Mouse (Mus musculus) kidney, embryonic 15.5 days (tissue): ENCODE measurements around the gene Gars. TPM values are rescaled to one million over a fixed set of nuclear protein-coding genes. Genes with fewer than 3 reads are reported as not detected.

Experiments
- ATAC-seq: fragments of 200-750 bp; cut with Nextera tagmentation; replicated peaks from 2 replicates; pipeline ENCODE4 v1.8.0; 2017; ENCODE audit warnings: moderate TSS enrichment; ENCODE audit not compliant: low FRiP score
- H3K27ac ChIP-seq: fragments of 300-500 bp; sonication (generic); 2 replicates; pipeline ENCODE4 v1.5.1; 2015; ENCODE audit warnings: mild to moderate bottlenecking, inconsistent platforms
- H3K27me3 ChIP-seq: fragments of 300-500 bp; sonication (generic); 2 replicates; pipeline ENCODE4 v1.6.1; 2015; ENCODE audit warnings: inconsistent platforms
- H3K36me3 ChIP-seq: fragments of 300-500 bp; sonication (generic); 2 replicates; pipeline ENCODE4 v1.6.1; 2015; ENCODE audit warnings: inconsistent platforms
- H3K4me1 ChIP-seq: fragments of 300-500 bp; sonication (generic); 2 replicates; pipeline ENCODE4 v1.6.1; 2015; ENCODE audit warnings: inconsistent platforms
- H3K4me2 ChIP-seq: fragments of 300-500 bp; sonication (generic); 2 replicates; pipeline ENCODE4 v1.6.1; 2015; ENCODE audit warnings: moderate library complexity, mild to moderate bottlenecking, inconsistent platforms
- H3K4me3 ChIP-seq: fragments of 300-500 bp; sonication (generic); replicated peaks from 2 replicates; pipeline ENCODE4 v1.5.1; 2015; ENCODE audit warnings: mild to moderate bottlenecking, inconsistent platforms
- H3K9ac ChIP-seq: fragments of 300-500 bp; sonication (generic); 2 replicates; pipeline ENCODE4 v1.6.1; 2015; ENCODE audit warnings: mild to moderate bottlenecking, inconsistent platforms
- H3K9me3 ChIP-seq: fragments of 300-500 bp; sonication (generic); replicated peaks from 2 replicates; pipeline ENCODE4 v1.6.1; 2016; ENCODE audit warnings: inconsistent platforms
- WGBS: fragments of 180-500 bp; shearing (Covaris S2); methylation state at CpG from one replicate; pipeline ENCODE4 v1.1.7; 2015; ENCODE audit warnings: mixed read lengths; 5-methylcytosine and 5-hydroxymethylcytosine counted together
- polyA plus RNA-seq: library from polyadenylated mRNA; unstranded; fragments of >200 nt; fragmentation: Nextera tagmentation; extraction: Ambion mirVana; gene quantifications from 2 replicates; pipeline ENCODE4 v1.2.1, GENCODE M21; 2015

Gene Gars
- polyA plus RNA-seq, 1 experiment from 2014 or later = 141 TPM

GRCm38 (mm10) chr6:55065903-55066302 lies 28.1 kb downstream of the Gars start:
- WGBS = 89% methylated on average over 2 of the region's 2 CpGs
- no peak for ATAC-seq
- H3K4me1 ChIP-seq = no peaks in the 10 kb centered on the region
- H3K9ac ChIP-seq = no peak overlapping the region
- no peak overlapping the region for H3K27ac ChIP-seq
- no peaks in the 10 kb centered on the region for H3K9me3 ChIP-seq
- H3K4me3 ChIP-seq = no peak overlapping the region
- H3K4me2 ChIP-seq = no peak overlapping the region
- H3K27me3 ChIP-seq = no peaks in the 10 kb centered on the region
- H3K36me3 ChIP-seq = peaks cover 89% of the 10 kb centered on the region

- peaks cover 81% of the 10 kb centered on the region for H3K36me3 ChIP-seq
- no peak overlapping the region for H3K27ac ChIP-seq
- no peak overlapping the region for H3K9ac ChIP-seq
- 79% methylated on average over 4 of the region's 4 CpGs for WGBS
- H3K27me3 ChIP-seq = no peaks in the 10 kb centered on the region
- H3K4me2 ChIP-seq = no peak overlapping the region
- H3K4me1 ChIP-seq = no peaks in the 10 kb centered on the region
- no peaks in the 10 kb centered on the region for H3K9me3 ChIP-seq
- no peak overlapping the region for H3K4me3 ChIP-seq
- ATAC-seq = no peak
Observed at GRCm38 (mm10) chr6:55076561-55077255, 38.9 kb downstream of the Gars start.

- Histone ChIP-seq H3K4me2 (no peak overlapping the region), H3K36me3 (peaks cover 44% of the 10 kb centered on the region), H3K9ac (no peak overlapping the region), H3K27ac (no peak overlapping the region), H3K4me1 (no peaks in the 10 kb centered on the region), H3K27me3 (no peaks in the 10 kb centered on the region), H3K9me3 (no peaks in the 10 kb centered on the region), H3K4me3 (no peak overlapping the region)
- 91% methylated on average over 3 of the region's 3 CpGs for WGBS
- no peak for ATAC-seq
Observed at GRCm38 (mm10) chr6:55081379-55081778, 43.6 kb downstream of the Gars start.

- Histone ChIP-seq H3K9me3 (no peaks in the 10 kb centered on the region), H3K9ac (no peak overlapping the region), H3K36me3 (peaks cover 33% of the 10 kb centered on the region), H3K27me3 (no peaks in the 10 kb centered on the region), H3K4me2 (no peak overlapping the region), H3K27ac (no peak overlapping the region), H3K4me1 (no peaks in the 10 kb centered on the region), H3K4me3 (no peak overlapping the region)
- WGBS = 59% methylated on average over 7 of the region's 7 CpGs
- no peak for ATAC-seq
Observed at GRCm38 (mm10) chr6:55082261-55083051, 44.6 kb downstream of the Gars start.

GRCm38 (mm10) chr6:55087355-55087754 lies 49.5 kb downstream of the Gars start:
- H3K36me3 ChIP-seq = no peaks in the 10 kb centered on the region
- no peaks in the 10 kb centered on the region for H3K9me3 ChIP-seq
- no peak overlapping the region for H3K4me3 ChIP-seq
- H3K4me1 ChIP-seq = no peaks in the 10 kb centered on the region
- peaks cover 24% of the 10 kb centered on the region for H3K27me3 ChIP-seq
- H3K27ac ChIP-seq = no peak overlapping the region
- no peak for ATAC-seq
- WGBS = 65% methylated on average over 4 of the region's 4 CpGs
- no peak overlapping the region for H3K4me2 ChIP-seq
- no peak overlapping the region for H3K9ac ChIP-seq

GRCm38 (mm10) chr6:55090639-55091038 lies 52.8 kb downstream of the Gars start:
- WGBS = 43% methylated on average over 4 of the region's 4 CpGs
- no peaks in the 10 kb centered on the region for H3K36me3 ChIP-seq
- no peaks in the 10 kb centered on the region for H3K9me3 ChIP-seq

GRCm38 (mm10) chr6:55091396-55091795 lies 53.6 kb downstream of the Gars start:
- H3K4me3 ChIP-seq = no peak overlapping the region
- no peaks in the 10 kb centered on the region for H3K9me3 ChIP-seq
- no peak for ATAC-seq
- WGBS = 88% methylated on average over 9 of the region's 9 CpGs
- no peak overlapping the region for H3K4me2 ChIP-seq
- peaks cover 42% of the 10 kb centered on the region for H3K27me3 ChIP-seq
- H3K27ac ChIP-seq = no peak overlapping the region
- H3K36me3 ChIP-seq = no peaks in the 10 kb centered on the region
- H3K9ac ChIP-seq = no peak overlapping the region
- peaks cover 10% of the 10 kb centered on the region for H3K4me1 ChIP-seq

More at GRCm38 (mm10) chr6:55090639-55091038, 52.8 kb downstream of the Gars start:
- no peak overlapping the region for H3K9ac ChIP-seq
- peaks cover 35% of the 10 kb centered on the region for H3K27me3 ChIP-seq
- H3K4me3 ChIP-seq = no peak overlapping the region
- H3K4me2 ChIP-seq = no peak overlapping the region
- no peak overlapping the region for H3K27ac ChIP-seq
- H3K4me1 ChIP-seq = peaks cover 10% of the 10 kb centered on the region
- ATAC-seq = no peak

- no peak overlapping the region for H3K9ac ChIP-seq
- no peak overlapping the region for H3K4me2 ChIP-seq
- peaks cover 61% of the 10 kb centered on the region for H3K27me3 ChIP-seq
- H3K4me1 ChIP-seq = peaks cover 10% of the 10 kb centered on the region
- H3K4me3 ChIP-seq = no peak overlapping the region
- H3K9me3 ChIP-seq = no peaks in the 10 kb centered on the region
- ATAC-seq = peak; percentile 76
- H3K36me3 ChIP-seq = no peaks in the 10 kb centered on the region
- H3K27ac ChIP-seq = no peak overlapping the region
- WGBS = 22% methylated on average over 6 of the region's 6 CpGs
Observed at GRCm38 (mm10) chr6:55093431-55094146, 55.8 kb downstream of the Gars start.

- Histone ChIP-seq H3K4me3 (no peak overlapping the region), H3K9ac (no peak overlapping the region), H3K4me1 (peaks cover 10% of the 10 kb centered on the region), H3K4me2 (no peak overlapping the region), H3K9me3 (no peaks in the 10 kb centered on the region), H3K27ac (no peak overlapping the region), H3K27me3 (peaks cover 50% of the 10 kb centered on the region), H3K36me3 (no peaks in the 10 kb centered on the region)
- ATAC-seq = no peak
- 71% methylated on average over 5 of the region's 5 CpGs for WGBS
Observed at GRCm38 (mm10) chr6:55098030-55098429, 60.2 kb downstream of the Gars start.

GRCm38 (mm10) chr6:55098603-55099002 lies 60.8 kb downstream of the Gars start:
- no peak overlapping the region for H3K9ac ChIP-seq
- 74% methylated on average over 5 of the region's 5 CpGs for WGBS

GRCm38 (mm10) chr6:55108358-55108757 lies 70.6 kb downstream of the Gars start:
- no peak overlapping the region for H3K27ac ChIP-seq
- peaks cover 43% of the 10 kb centered on the region for H3K27me3 ChIP-seq
- no peaks in the 10 kb centered on the region for H3K4me1 ChIP-seq
- WGBS = 10% methylated on average over 7 of the region's 7 CpGs
- H3K4me3 ChIP-seq = no peak overlapping the region
- H3K4me2 ChIP-seq = no peak overlapping the region
- ATAC-seq = peak; percentile 43; the same call in 1 of the 2 replicates
- H3K9ac ChIP-seq = no peak overlapping the region
- H3K9me3 ChIP-seq = no peaks in the 10 kb centered on the region
- no peaks in the 10 kb centered on the region for H3K36me3 ChIP-seq

More at GRCm38 (mm10) chr6:55098603-55099002, 60.8 kb downstream of the Gars start:
- Histone ChIP-seq H3K27ac (no peak overlapping the region), H3K4me2 (no peak overlapping the region), H3K36me3 (no peaks in the 10 kb centered on the region), H3K9me3 (no peaks in the 10 kb centered on the region), H3K27me3 (peaks cover 50% of the 10 kb centered on the region), H3K4me1 (peaks cover 6% of the 10 kb centered on the region), H3K4me3 (no peak overlapping the region)
- ATAC-seq = no peak
